Mouse (Mus musculus) adipocyte (in vitro differentiated cells): ENCODE data around the gene Vmn1r126.
"Not testable (repeated sequence)": the region's sequence is repeated elsewhere in the genome, so short reads cannot be mapped to it uniquely, and the experiment has no call there.

Experiments used
- DNase-seq: peaks from one replicate; pipeline ENCODE4 v3.0.0-alpha.2; 2016; ENCODE audit warnings: low spot score

Gene Vmn1r126

GRCm38 (mm10) chr7:21301367-21301766 is at the start of gene Vmn1r126:
Vmn1r126 (minus strand) TSS chr7:21301467.
- DNase-seq, result not testable (repeated sequence)

DNA sequence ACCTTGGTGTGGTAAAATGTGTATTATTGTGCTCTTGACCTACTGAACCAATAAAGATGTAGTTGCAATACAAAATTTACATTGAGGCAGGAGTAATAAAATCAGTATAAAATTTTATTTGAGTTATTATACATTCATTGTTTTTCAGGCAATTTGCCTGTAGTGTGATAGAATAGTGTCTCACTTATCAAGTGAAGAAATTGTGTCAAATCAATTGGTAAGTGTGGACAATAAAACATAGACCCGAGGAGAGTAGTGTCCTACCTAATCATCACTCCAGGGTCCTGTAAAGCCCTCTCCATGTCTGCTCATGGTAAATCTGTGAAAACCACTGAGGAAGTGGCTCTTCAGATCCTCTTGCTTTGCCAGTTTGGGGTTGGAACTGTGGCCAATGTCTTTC is 47.8 kb upstream of the Vmn1r126 start, which contains the start of gene Vmn1r128:
Gene Vmn1r128, plus strand, starts transcription at position 301 of the 400 bp plus-strand sequence.
- not testable (repeated sequence) for DNase-seq

DNA sequence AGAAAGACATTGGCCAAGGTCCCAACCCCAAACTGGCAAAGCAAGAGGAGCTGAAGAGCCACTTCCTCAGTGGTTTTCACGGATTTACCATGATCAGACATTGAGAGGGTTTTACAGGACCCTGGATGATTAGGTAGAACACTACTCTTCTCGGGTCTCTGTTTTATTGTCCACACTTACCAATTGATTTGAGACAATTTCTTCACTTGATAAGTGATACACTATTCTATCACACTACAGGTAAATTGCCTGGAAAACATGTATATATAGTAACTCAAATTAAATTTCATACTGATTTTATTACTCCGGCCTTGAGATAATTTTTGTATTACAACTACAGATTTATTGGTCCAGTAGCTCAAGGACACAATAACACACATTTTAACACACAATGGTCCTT is 18.5 kb upstream of the Vmn1r126 start, which contains the start of gene Vmn1r127:
Gene Vmn1r127, minus strand, starts transcription at position 101 of the 400 bp plus-strand sequence.
- DNase-seq, result not testable (repeated sequence)

- DNase-seq, result not testable (repeated sequence)
These were observed 29.4 kb downstream of the Vmn1r126 start, which contains the start of gene Vmn1r125 for GRCm38 (mm10) chr7:21271879-21272278. Vmn1r125 (plus strand) TSS chr7:21272179.

DNA sequence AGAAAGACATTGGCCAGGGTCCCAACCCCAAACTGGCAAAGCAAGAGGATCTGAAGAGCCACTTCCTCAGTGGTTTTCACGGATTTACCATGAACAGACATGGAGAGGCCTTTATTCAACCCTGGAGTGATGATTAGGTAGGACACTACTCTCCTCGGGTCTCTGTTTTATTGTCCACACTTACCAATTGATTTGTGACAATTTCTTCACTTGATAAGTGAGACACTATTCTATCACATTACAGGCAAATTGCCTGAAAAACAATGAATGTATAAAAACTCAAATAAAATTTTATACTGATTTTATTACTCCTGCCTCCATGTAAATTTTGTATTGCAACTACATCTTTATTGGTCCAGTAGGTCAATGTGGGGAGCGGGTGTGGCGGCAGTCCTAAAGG is 40.8 kb downstream of the Vmn1r126 start, which contains the start of gene Vmn1r124:
Gene Vmn1r124, minus strand, starts transcription at position 101 of the 400 bp plus-strand sequence.
- not testable (repeated sequence) for DNase-seq
